Mouse (Mus musculus): ENCODE measurements around the gene Cdk15. TPM values are rescaled to one million over a fixed set of nuclear protein-coding genes. Genes with fewer than 3 reads are reported as not detected.
A peak's percentile ranks its signal among the peaks of the same experiment; 100 is the strongest.

Cdk15 gene
- polyA plus RNA-seq, 1 experiment from 2014 or later, result 0.32 TPM

- ATAC-seq (replicated peaks; ENCODE audit: low FRiP score, low TSS enrichment, low read depth), result peak; percentile 50; the same call in 1 of the 2 replicates
- Histone ChIP-seq H3K4me2 (ENCODE audit: low read length) (peak overlapping the region; percentile 7), H3K4me1 (replicated peaks; ENCODE audit: control insufficient read depth, insufficient read depth, low read length) (peaks cover 40% of the 10 kb centered on the region), H3K36me3 (ENCODE audit: control insufficient read depth, insufficient read depth, low read length) (no peaks in the 10 kb centered on the region), H3K27ac (ENCODE audit: low read depth) (peak overlapping the region; percentile 59), H3K4me3 (ENCODE audit: low read depth, low read length) (no peak overlapping the region), H3K9ac (ENCODE audit: low read length) (no peak overlapping the region), H3K27me3 (replicated peaks; ENCODE audit: control insufficient read depth, insufficient read depth, low read length) (no peaks in the 10 kb centered on the region), H3K9me3 (ENCODE audit: control insufficient read depth, low read length) (no peaks in the 10 kb centered on the region)
- peak; percentile 64 for DNase-seq (ENCODE audit: low spot score)
- 10% methylated on average over 13 of the region's 13 CpGs for WGBS
Observed at GRCm38 (mm10) chr1:59367928-59368648, 111.4 kb downstream of the Cdk15 start.

- Histone ChIP-seq H3K4me2 (ENCODE audit: low read length) (peak overlapping the region; percentile 18; the same call in 1 of the 2 replicates), H3K4me1 (replicated peaks; ENCODE audit: control insufficient read depth, insufficient read depth, low read length) (peaks cover 40% of the 10 kb centered on the region), H3K27ac (ENCODE audit: low read depth) (peak overlapping the region; percentile 40; the same call in 1 of the 2 replicates), H3K9me3 (ENCODE audit: control insufficient read depth, low read length) (no peaks in the 10 kb centered on the region), H3K27me3 (replicated peaks; ENCODE audit: control insufficient read depth, insufficient read depth, low read length) (no peaks in the 10 kb centered on the region), H3K4me3 (ENCODE audit: low read depth, low read length) (no peak overlapping the region), H3K36me3 (ENCODE audit: control insufficient read depth, insufficient read depth, low read length) (no peaks in the 10 kb centered on the region), H3K9ac (ENCODE audit: low read length) (no peak overlapping the region)
- WGBS, result 21% methylated on average over 10 of the region's 10 CpGs
- ATAC-seq (replicated peaks; ENCODE audit: low FRiP score, low TSS enrichment, low read depth), result peak; percentile 36; the same call in 1 of the 2 replicates
- no peak for DNase-seq (ENCODE audit: low spot score)
Observed at GRCm38 (mm10) chr1:59368649-59369319, 112.1 kb downstream of the Cdk15 start.

GRCm38 (mm10) chr1:59369320-59369685, 112.6 kb downstream of the Cdk15 start:
- Histone ChIP-seq H3K9ac (ENCODE audit: low read length) (no peak overlapping the region), H3K4me3 (ENCODE audit: low read depth, low read length) (no peak overlapping the region), H3K9me3 (ENCODE audit: control insufficient read depth, low read length) (no peaks in the 10 kb centered on the region), H3K4me2 (ENCODE audit: low read length) (0 out of 2 replicates have a peak overlapping the region, but pooled peaks have one; percentile 18), H3K36me3 (ENCODE audit: control insufficient read depth, insufficient read depth, low read length) (no peaks in the 10 kb centered on the region), H3K27ac (ENCODE audit: low read depth) (peak overlapping the region; percentile 40; the same call in 1 of the 2 replicates), H3K4me1 (replicated peaks; ENCODE audit: control insufficient read depth, insufficient read depth, low read length) (peaks cover 40% of the 10 kb centered on the region), H3K27me3 (replicated peaks; ENCODE audit: control insufficient read depth, insufficient read depth, low read length) (no peaks in the 10 kb centered on the region)
- no peak for ATAC-seq (replicated peaks; ENCODE audit: low FRiP score, low TSS enrichment, low read depth)
- 28% methylated on average over 7 of the region's 7 CpGs for WGBS
- no peak for DNase-seq (ENCODE audit: low spot score)

- H3K4me1 ChIP-seq (replicated peaks; ENCODE audit: control insufficient read depth, insufficient read depth, low read length), result peaks cover 32% of the 10 kb centered on the region
- no peak for ATAC-seq (replicated peaks; ENCODE audit: low FRiP score, low TSS enrichment, low read depth)
Observed at GRCm38 (mm10) chr1:59370355-59370950, 113.7 kb downstream of the Cdk15 start.

GRCm38 (mm10) chr1:59376021-59376548, 119.4 kb downstream of the Cdk15 start:
- whole genome bisulfite sequencing, result 21% methylated on average over 13 of the region's 13 CpGs
- 0 out of 2 replicates have a peak, but pooled peaks cover 4% of the 10 kb centered on the region for H3K4me1 ChIP-seq (replicated peaks; ENCODE audit: control insufficient read depth, insufficient read depth, low read length)
- no peaks in the 10 kb centered on the region for H3K27me3 ChIP-seq (replicated peaks; ENCODE audit: control insufficient read depth, insufficient read depth, low read length)
- H3K4me3 ChIP-seq (ENCODE audit: low read depth, low read length), result no peak overlapping the region
- no peak overlapping the region for H3K27ac ChIP-seq (ENCODE audit: low read depth)
- no peak overlapping the region for H3K4me2 ChIP-seq (ENCODE audit: low read length)
- no peak overlapping the region for H3K9ac ChIP-seq (ENCODE audit: low read length)
- no peaks in the 10 kb centered on the region for H3K9me3 ChIP-seq (ENCODE audit: control insufficient read depth, low read length)
- no peaks in the 10 kb centered on the region for H3K36me3 ChIP-seq (ENCODE audit: control insufficient read depth, insufficient read depth, low read length)
- ATAC-seq (replicated peaks; ENCODE audit: low FRiP score, low TSS enrichment, low read depth) (no peak), DNase-seq (ENCODE audit: low spot score) (no peak)

More at GRCm38 (mm10) chr1:59370355-59370950, 113.7 kb downstream of the Cdk15 start:
- H3K4me3 ChIP-seq (ENCODE audit: low read depth, low read length), result no peak overlapping the region
- no peak overlapping the region for H3K9ac ChIP-seq (ENCODE audit: low read length)
- H3K9me3 ChIP-seq (ENCODE audit: control insufficient read depth, low read length), result no peaks in the 10 kb centered on the region
- no peak overlapping the region for H3K27ac ChIP-seq (ENCODE audit: low read depth)
- no peak overlapping the region for H3K4me2 ChIP-seq (ENCODE audit: low read length)
- H3K27me3 ChIP-seq (replicated peaks; ENCODE audit: control insufficient read depth, insufficient read depth, low read length), result no peaks in the 10 kb centered on the region
- DNase-seq (ENCODE audit: low spot score), result no peak
- no peaks in the 10 kb centered on the region for H3K36me3 ChIP-seq (ENCODE audit: control insufficient read depth, insufficient read depth, low read length)

GRCm38 (mm10) chr1:59376557-59376956, 119.9 kb downstream of the Cdk15 start:
- H3K27ac ChIP-seq (ENCODE audit: low read depth), result no peak overlapping the region
- ATAC-seq (replicated peaks; ENCODE audit: low FRiP score, low TSS enrichment, low read depth) (no peak), DNase-seq (ENCODE audit: low spot score) (no peak)
- H3K9me3 ChIP-seq (ENCODE audit: control insufficient read depth, low read length), result no peaks in the 10 kb centered on the region
- H3K4me1 ChIP-seq (replicated peaks; ENCODE audit: control insufficient read depth, insufficient read depth, low read length), result 0 out of 2 replicates have a peak, but pooled peaks cover 4% of the 10 kb centered on the region
- H3K4me3 ChIP-seq (ENCODE audit: low read depth, low read length), result no peak overlapping the region
- no peaks in the 10 kb centered on the region for H3K36me3 ChIP-seq (ENCODE audit: control insufficient read depth, insufficient read depth, low read length)
- no peak overlapping the region for H3K9ac ChIP-seq (ENCODE audit: low read length)
- H3K27me3 ChIP-seq (replicated peaks; ENCODE audit: control insufficient read depth, insufficient read depth, low read length), result no peaks in the 10 kb centered on the region
- 35% methylated on average over 3 of the region's 3 CpGs for WGBS
- no peak overlapping the region for H3K4me2 ChIP-seq (ENCODE audit: low read length)

GRCm38 (mm10) chr1:59377312-59377711, 120.6 kb downstream of the Cdk15 start:
- DNase-seq (ENCODE audit: low spot score), result no peak
- no peak for ATAC-seq (replicated peaks; ENCODE audit: low FRiP score, low TSS enrichment, low read depth)
- Histone ChIP-seq H3K4me1 (replicated peaks; ENCODE audit: control insufficient read depth, insufficient read depth, low read length) (0 out of 2 replicates have a peak, but pooled peaks cover 4% of the 10 kb centered on the region), H3K4me2 (ENCODE audit: low read length) (no peak overlapping the region), H3K27me3 (replicated peaks; ENCODE audit: control insufficient read depth, insufficient read depth, low read length) (no peaks in the 10 kb centered on the region), H3K36me3 (ENCODE audit: control insufficient read depth, insufficient read depth, low read length) (no peaks in the 10 kb centered on the region), H3K9ac (ENCODE audit: low read length) (no peak overlapping the region), H3K27ac (ENCODE audit: low read depth) (no peak overlapping the region), H3K4me3 (ENCODE audit: low read depth, low read length) (no peak overlapping the region), H3K9me3 (ENCODE audit: control insufficient read depth, low read length) (no peaks in the 10 kb centered on the region)
- whole genome bisulfite sequencing, result 78% methylated on average over 9 of the region's 9 CpGs

- no peak overlapping the region for H3K4me3 ChIP-seq (ENCODE audit: low read depth, low read length)
- no peak for ATAC-seq (replicated peaks; ENCODE audit: low FRiP score, low TSS enrichment, low read depth)
- no peaks in the 10 kb centered on the region for H3K9me3 ChIP-seq (ENCODE audit: control insufficient read depth, low read length)
- no peak overlapping the region for H3K4me2 ChIP-seq (ENCODE audit: low read length)
- H3K27ac ChIP-seq (ENCODE audit: low read depth), result no peak overlapping the region
- H3K36me3 ChIP-seq (ENCODE audit: control insufficient read depth, insufficient read depth, low read length), result no peaks in the 10 kb centered on the region
- H3K27me3 ChIP-seq (replicated peaks; ENCODE audit: control insufficient read depth, insufficient read depth, low read length), result no peaks in the 10 kb centered on the region
- H3K4me1 ChIP-seq (replicated peaks; ENCODE audit: control insufficient read depth, insufficient read depth, low read length), result 0 out of 2 replicates have a peak, but pooled peaks cover 4% of the 10 kb centered on the region
- no peak overlapping the region for H3K9ac ChIP-seq (ENCODE audit: low read length)
- 60% methylated on average over 10 of the region's 10 CpGs for WGBS
- DNase-seq (ENCODE audit: low spot score), result no peak
Observed at GRCm38 (mm10) chr1:59380926-59381325, 124.2 kb downstream of the Cdk15 start.

Measured in intestine, embryonic 14.5 days (tissue).